Mouse (Mus musculus) MEL (cell line): ENCODE measurements around the gene Nwd2. TPM values are rescaled to one million over a fixed set of nuclear protein-coding genes. Genes with fewer than 3 reads are reported as not detected.

Experiments
- DNase-seq: peaks from one replicate; pipeline ENCODE4 v3.0.0; 2011; ENCODE audit warnings: low read depth, low spot score
- H3K27ac ChIP-seq: 2 replicates; pipeline ENCODE4 v1.5.1; 2012; ENCODE audit warnings: low read depth, mild to moderate bottlenecking, control low read depth, low read length, moderate library complexity; ENCODE audit not compliant: control insufficient read depth
- H3K27me3 ChIP-seq, 2 experiments: fragments of 150-350 bp in 1 of 2; sonication (generic) in 1 of 2; 2 replicates each; pipeline ENCODE4 v1.6.1; 2012; ENCODE audit warnings: low read length in 2 of 2, mild to moderate bottlenecking in 2 of 2, improper control_type of control experiment in 1 of 2, moderate library complexity in 1 of 2; ENCODE audit not compliant: insufficient read depth in 2 of 2, control insufficient read depth in 1 of 2
- H3K36me3 ChIP-seq, 2 experiments: 2 replicates each; pipeline ENCODE4 v1.6.1; 2012 to 2014; ENCODE audit warnings: low read length in 2 of 2, improper control_type of control experiment in 1 of 2, inconsistent platforms in 1 of 2, mild to moderate bottlenecking in 1 of 2; ENCODE audit not compliant: insufficient read depth in 2 of 2, control insufficient read depth in 1 of 2
- H3K4me1 ChIP-seq, 2 experiments: fragments of 150-350 bp in 1 of 2; sonication (generic) in 1 of 2; 2 replicates each; pipeline ENCODE4 v1.6.1; 2012; ENCODE audit warnings: low read length in 2 of 2, improper control_type of control experiment in 1 of 2, mild to moderate bottlenecking in 1 of 2; ENCODE audit not compliant: insufficient read depth in 2 of 2, control insufficient read depth in 1 of 2
- H3K4me3 ChIP-seq, 2 experiments: fragments of 150-350 bp in 1 of 2; sonication (generic) in 1 of 2; 2 replicates each; pipeline ENCODE4 v1.5.1; 2012; ENCODE audit warnings: low read depth in 2 of 2, low read length in 2 of 2, mild to moderate bottlenecking in 2 of 2, moderate library complexity in 2 of 2, control low read depth in 1 of 2, improper control_type of control experiment in 1 of 2; ENCODE audit not compliant: control insufficient read depth in 1 of 2, insufficient read depth in 1 of 2
- H3K79me2 ChIP-seq: 2 replicates; pipeline ENCODE4 v1.6.1; 2012; ENCODE audit warnings: mild to moderate bottlenecking, low read length, moderate library complexity; ENCODE audit not compliant: control insufficient read depth, poor library complexity, insufficient read depth
- H3K9ac ChIP-seq: 2 replicates; pipeline ENCODE4 v1.6.1; 2012; ENCODE audit warnings: low read depth, mild to moderate bottlenecking, control low read depth, low read length, moderate library complexity; ENCODE audit not compliant: control insufficient read depth, poor library complexity, severe bottlenecking
- H3K9me3 ChIP-seq: fragments of 150-350 bp; sonication (generic); replicated peaks from 2 replicates; pipeline ENCODE4 v1.6.1; 2012; ENCODE audit warnings: mild to moderate bottlenecking, low read length, improper control_type of control experiment, moderate library complexity; ENCODE audit not compliant: insufficient read depth
- CHD1 ChIP-seq: IDR thresholded peaks from 2 replicates; pipeline ENCODE4 v1.6.1; 2012; ENCODE audit warnings: low read depth, mild to moderate bottlenecking, inconsistent platforms, low read length, improper control_type of control experiment
- CHD2 ChIP-seq: IDR thresholded peaks from 2 replicates; pipeline ENCODE4 v1.6.1; 2011; ENCODE audit warnings: low read length, improper control_type of control experiment
- EP300 ChIP-seq, 2 experiments: IDR thresholded peaks; 2 replicates each; pipeline ENCODE4 v1.6.1; 2011; ENCODE audit warnings: improper control_type of control experiment in 2 of 2, low read length in 2 of 2, low read depth in 1 of 2, mild to moderate bottlenecking in 1 of 2
- ETS1 ChIP-seq: IDR thresholded peaks from 2 replicates; pipeline ENCODE4 v1.6.1; 2012; ENCODE audit warnings: low read depth, mild to moderate bottlenecking, inconsistent platforms, low read length, improper control_type of control experiment, moderate library complexity
- GABPA ChIP-seq: IDR thresholded peaks from 2 replicates; pipeline ENCODE4 v1.6.1; 2012; ENCODE audit warnings: low read depth, mild to moderate bottlenecking, inconsistent platforms, low read length, improper control_type of control experiment, moderate library complexity
- HCFC1 ChIP-seq: IDR thresholded peaks from 2 replicates; pipeline ENCODE4 v1.6.1; 2012; ENCODE audit warnings: low read depth, mild to moderate bottlenecking, inconsistent platforms, low read length, improper control_type of control experiment, moderate library complexity
- JUND ChIP-seq: IDR thresholded peaks from 2 replicates; pipeline ENCODE4 v1.6.1; 2011; ENCODE audit warnings: low read depth, mild to moderate bottlenecking, improper control_type of control experiment, low read length
- KAT2A ChIP-seq: conservative IDR thresholded peaks from 2 replicates; pipeline ENCODE4 v1.6.1; 2012; ENCODE audit warnings: low read depth, low read length, improper control_type of control experiment, inconsistent platforms
- MAFK ChIP-seq: IDR thresholded peaks from 2 replicates; pipeline ENCODE4 v1.6.1; 2011; ENCODE audit warnings: low read depth, mild to moderate bottlenecking, low read length, improper control_type of control experiment, borderline replicate concordance
- MAX ChIP-seq: IDR thresholded peaks from 2 replicates; pipeline ENCODE4 v1.6.1; 2011; ENCODE audit warnings: low read length, improper control_type of control experiment
- MEF2A ChIP-seq: IDR thresholded peaks from 2 replicates; pipeline ENCODE4 v1.6.1; 2014; ENCODE audit warnings: low read depth, mild to moderate bottlenecking, inconsistent platforms, low read length, improper control_type of control experiment; ENCODE audit not compliant: poor library complexity, insufficient replicate concordance, severe bottlenecking; ENCODE audit errors: extremely low read depth
- MXI1 ChIP-seq: IDR thresholded peaks from 2 replicates; pipeline ENCODE4 v1.6.1; 2011; ENCODE audit warnings: mild to moderate bottlenecking, low read depth, low read length, improper control_type of control experiment
- POLR2AphosphoS5 ChIP-seq: IDR thresholded peaks from 2 replicates; pipeline ENCODE4 v1.6.1; 2012; ENCODE audit warnings: low read depth, borderline replicate concordance, mild to moderate bottlenecking, inconsistent platforms, low read length, moderate library complexity, mixed read lengths
- SIN3A ChIP-seq: IDR thresholded peaks from 2 replicates; pipeline ENCODE4 v1.6.1; 2012; ENCODE audit warnings: low read length, improper control_type of control experiment, inconsistent platforms
- SMC3 ChIP-seq: IDR thresholded peaks from 2 replicates; pipeline ENCODE4 v1.6.1; 2011; ENCODE audit warnings: low read depth, low read length, improper control_type of control experiment
- TCF12 ChIP-seq: IDR thresholded peaks from 2 replicates; pipeline ENCODE4 v1.6.1; 2014; ENCODE audit warnings: low read depth, mild to moderate bottlenecking, inconsistent platforms, low read length, improper control_type of control experiment, moderate library complexity
- UBTF ChIP-seq: IDR thresholded peaks from 2 replicates; pipeline ENCODE4 v1.6.1; 2012; ENCODE audit warnings: low read depth, mild to moderate bottlenecking, inconsistent platforms, low read length, improper control_type of control experiment, moderate library complexity, borderline replicate concordance; ENCODE audit not compliant: insufficient read depth
- ZC3H11A ChIP-seq: IDR thresholded peaks from 2 replicates; pipeline ENCODE4 v1.6.1; 2012; ENCODE audit warnings: low read depth, mild to moderate bottlenecking, inconsistent platforms, low read length, improper control_type of control experiment
- ZKSCAN1 ChIP-seq: IDR thresholded peaks from 2 replicates; pipeline ENCODE4 v1.6.1; 2012; ENCODE audit warnings: low read depth, mild to moderate bottlenecking, inconsistent platforms, low read length, improper control_type of control experiment, moderate library complexity
- polyA plus RNA-seq, 2 experiments: library from polyadenylated mRNA; stranded (reverse) in 1 of 2; unstranded in 1 of 2; fragments of >175 nt in 1 of 2; fragments of >200 nt in 1 of 2; gene quantifications; 2 replicates each; pipeline versions ENCODE4 v1.2.1 to v1.2.4; 2012; ENCODE audit warnings: low replicate concordance in 2 of 2, low read depth in 1 of 2; ENCODE audit not compliant: insufficient read length in 2 of 2, insufficient read depth in 1 of 2, missing spikeins in 1 of 2
- total RNA-seq: library from RNA; depleted of rRNA; stranded (reverse); fragments of 300-350 nt; gene quantifications from 2 replicates; pipeline ENCODE4 v1.2.3, GENCODE M21; 2012; rRNA removed

Gene Nwd2
- total RNA-seq (not detected in 2 replicates), polyA plus RNA-seq (not detected)

DNA sequence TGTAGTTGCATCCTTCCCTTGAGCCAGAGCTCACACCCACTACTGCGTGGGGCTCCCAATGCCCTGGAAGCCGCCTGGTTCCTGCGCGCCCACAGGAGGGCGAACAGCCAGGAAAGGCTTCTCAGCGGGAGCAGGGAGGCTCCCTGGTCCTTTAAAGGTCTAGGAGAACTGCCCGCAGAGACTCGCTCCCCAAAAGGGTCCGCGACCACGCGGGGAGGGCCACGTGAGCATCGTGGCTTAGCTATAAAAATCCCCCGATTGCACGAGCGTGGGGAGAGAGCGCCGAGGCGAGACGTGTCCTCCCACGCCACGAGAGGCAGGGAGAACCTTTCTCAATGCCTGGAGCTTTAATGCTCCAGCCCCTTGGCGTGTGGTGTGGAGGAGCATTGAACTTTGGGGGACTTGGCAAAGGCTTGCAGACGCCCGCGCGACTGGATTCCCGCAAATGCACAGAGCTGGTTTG, at the start of gene Nwd2:
TSS of gene Nwd2 (plus strand) at position 33 of the 463 bp plus-strand sequence.
- H3K9me3 ChIP-seq, result no peaks in the 10 kb centered on the region
- H3K27ac ChIP-seq, result no peak within 1 kb of the TSS
- no peak for DNase-seq
- no peaks in the 10 kb centered on the region for H3K4me1 ChIP-seq
- no peaks in the 10 kb centered on the region for H3K79me2 ChIP-seq
- H3K27me3 ChIP-seq, result no peaks in the 10 kb centered on the region
- no peaks in the 10 kb centered on the region for H3K36me3 ChIP-seq
- no peak for TF ChIP-seq CHD2
- no peak for TF ChIP-seq MXI1
- no peak for TF ChIP-seq SIN3A
- TF ChIP-seq JUND, result no peak
- no peak for TF ChIP-seq POLR2AphosphoS5
- TF ChIP-seq MAFK, result no peak
- TF ChIP-seq MAX, result no peak
- no peak for TF ChIP-seq KAT2A
- TF ChIP-seq CHD1, result no peak
- no peak for TF ChIP-seq ZKSCAN1
- TF ChIP-seq ZC3H11A, result no peak
- TF ChIP-seq EP300 (IDR thresholded peaks at IDR 0.05; ENCODE audit: low read depth in 1 of 2, low read length in 2 of 2), result no peak
- no peak for TF ChIP-seq UBTF
- no peak within 1 kb of the TSS for H3K4me3 ChIP-seq
- no peak within 1 kb of the TSS for H3K9ac ChIP-seq

DNA sequence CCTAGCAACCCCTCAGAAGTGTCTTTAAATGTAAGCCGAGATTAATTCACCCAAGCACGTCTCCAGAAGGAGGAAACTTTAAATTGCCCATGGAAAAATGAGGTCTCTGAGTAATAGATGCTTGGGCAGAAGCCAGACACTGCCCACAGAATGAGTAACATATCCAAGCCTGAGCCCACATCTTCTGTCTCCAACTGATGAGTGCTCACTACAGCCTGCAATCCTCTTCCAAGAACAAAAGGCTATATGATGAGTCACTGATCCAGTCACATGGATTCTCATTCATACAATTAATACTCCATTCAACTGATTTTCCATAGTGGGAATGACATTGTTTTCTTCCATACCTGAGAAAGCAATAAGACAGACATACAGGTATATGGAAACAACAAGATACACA, 41.5 kb upstream of the Nwd2 start:
- no peak for DNase-seq
- H3K9me3 ChIP-seq, result no peaks in the 10 kb centered on the region
- H3K9ac ChIP-seq, result no peak overlapping the region
- no peak for TF ChIP-seq HCFC1
- TF ChIP-seq MEF2A, result no peak
- no peak for TF ChIP-seq EP300 (IDR thresholded peaks at IDR 0.05; ENCODE audit: low read depth in 1 of 2, low read length in 2 of 2)
- TF ChIP-seq ETS1, result no peak
- no peak for TF ChIP-seq GABPA
- TF ChIP-seq TCF12, result no peak
- no peak for TF ChIP-seq SMC3
- TF ChIP-seq, all 39 proteins: peak for 0
- H3K27ac ChIP-seq, result no peak overlapping the region
- no peaks in the 10 kb centered on the region for H3K4me1 ChIP-seq
- H3K79me2 ChIP-seq, result no peaks in the 10 kb centered on the region
- H3K27me3 ChIP-seq, result no peaks in the 10 kb centered on the region
- no peak overlapping the region for H3K4me3 ChIP-seq
- H3K36me3 ChIP-seq, result no peaks in the 10 kb centered on the region
